Mouse (Mus musculus) B cell, adult 2 months (primary cell): ENCODE data around the gene Brca2.

Experiments used
- DNase-seq, 2 experiments: peaks; one replicate each; pipeline ENCODE4 v3.0.0; 2022

The Brca2 gene

GRCm38 (mm10) chr5:150566226-150566625, 43.8 kb downstream of the Brca2 start:
- no peak for DNase-seq

GRCm38 (mm10) chr5:150566971-150567370, 44.5 kb downstream of the Brca2 start:
- no peak for DNase-seq

- no peak for DNase-seq
These were observed 48.2 kb downstream of the Brca2 start for GRCm38 (mm10) chr5:150570496-150571219.

GRCm38 (mm10) chr5:150574403-150574802, 52.0 kb downstream of the Brca2 start:
- DNase-seq, result no peak

- DNase-seq, result no peak
These were observed 52.5 kb downstream of the Brca2 start for GRCm38 (mm10) chr5:150574885-150575284.

GRCm38 (mm10) chr5:150576832-150577231, 54.4 kb downstream of the Brca2 start:
- DNase-seq, result no peak

- no peak for DNase-seq
These were observed 56.3 kb downstream of the Brca2 start for GRCm38 (mm10) chr5:150578613-150579171.

- DNase-seq, result no peak
These were observed 58.8 kb downstream of the Brca2 start for GRCm38 (mm10) chr5:150581180-150581579.

- DNase-seq, result no peak
These were observed 60.8 kb downstream of the Brca2 start for GRCm38 (mm10) chr5:150583181-150583580.

GRCm38 (mm10) chr5:150583622-150584336, 61.3 kb downstream of the Brca2 start:
- DNase-seq, result peak; percentile 30 to 36

- DNase-seq, result no peak
These were observed 61.9 kb downstream of the Brca2 start for GRCm38 (mm10) chr5:150584337-150584729.

- DNase-seq, result peak; percentile 15
These were observed 67.5 kb downstream of the Brca2 start for GRCm38 (mm10) chr5:150589945-150590344.

- DNase-seq, result peak in 1 of 2 experiments; percentile 51
These were observed 69.9 kb downstream of the Brca2 start for GRCm38 (mm10) chr5:150592186-150592903.

GRCm38 (mm10) chr5:150592904-150593755, 70.7 kb downstream of the Brca2 start:
- peak; percentile 66 for DNase-seq

- DNase-seq, result peak; percentile 79 to 81
These were observed 71.6 kb downstream of the Brca2 start for GRCm38 (mm10) chr5:150593756-150594648.

- DNase-seq, result peak in 1 of 2 experiments; percentile 21
These were observed 72.4 kb downstream of the Brca2 start for GRCm38 (mm10) chr5:150594649-150595339.

- peak; percentile 81 to 84 for DNase-seq
These were observed 73.1 kb downstream of the Brca2 start for GRCm38 (mm10) chr5:150595366-150596016.

- DNase-seq, result no peak
These were observed 74.7 kb downstream of the Brca2 start, which contains the start of gene N4bp2l1 for GRCm38 (mm10) chr5:150597088-150597487. N4bp2l1 (minus strand) TSS chr5:150597188.

GRCm38 (mm10) chr5:150598202-150599119, 76.0 kb downstream of the Brca2 start:
- no peak for DNase-seq
